Mouse (Mus musculus): Measurements from ENCODE around the gene Kmt2a. TPM values are rescaled to one million over a fixed set of nuclear protein-coding genes. Genes with fewer than 3 reads are reported as not detected.

Gene Kmt2a
- total RNA-seq, 2 experiments from 2014 or later: 25.0 to 30.3 TPM

- peak; percentile 75 to 80 for DNase-seq
- intact Hi-C loops (cut with DNase I): loop anchor here (2.0 to 5.0 kb wide), 3 partner anchors 39 to 110 kb away; partner anchors contain the start of gene Atp5l
These were observed 892 bp upstream of the Kmt2a start for GRCm38 (mm10) chr9:44881941-44882435.

GRCm38 (mm10) chr9:44880309-44881081 lies 601 bp downstream of the Kmt2a start:
- intact Hi-C loops (cut with DNase I): loop anchor here (2.0 to 5.0 kb wide), 3 partner anchors 40 to 108 kb away; partner anchors contain the start of gene Atp5l
- DNase-seq: peak in 1 of 2 experiments; percentile 28

- intact Hi-C loops (cut with DNase I): loop anchor here (2.0 to 5.0 kb wide), 3 partner anchors 41 to 107 kb away; partner anchors contain the start of gene Atp5l
These were observed 1.3 kb downstream of the Kmt2a start for GRCm38 (mm10) chr9:44879694-44880271.

GRCm38 (mm10) chr9:44878776-44879500 lies 2.2 kb downstream of the Kmt2a start:
- no peak for DNase-seq

More at GRCm38 (mm10) chr9:44879694-44880271, 1.3 kb downstream of the Kmt2a start:
- DNase-seq: peak; percentile 22 to 23

GRCm38 (mm10) chr9:44877686-44878085 lies 3.4 kb downstream of the Kmt2a start:
- intact Hi-C loops (cut with DNase I): no loop called here

More at GRCm38 (mm10) chr9:44878776-44879500, 2.2 kb downstream of the Kmt2a start:
- intact Hi-C loops (cut with DNase I): no loop called here

GRCm38 (mm10) chr9:44875476-44875875 lies 5.6 kb downstream of the Kmt2a start:
- intact Hi-C loops (cut with DNase I): no loop called here
- DNase-seq: peak; percentile 41 to 58

More at GRCm38 (mm10) chr9:44877686-44878085, 3.4 kb downstream of the Kmt2a start:
- no peak for DNase-seq

- intact Hi-C loops (cut with DNase I): no loop called here
- no peak for DNase-seq
These were observed 6.9 kb downstream of the Kmt2a start for GRCm38 (mm10) chr9:44874198-44874597.

- no peak for DNase-seq
- intact Hi-C loops (cut with DNase I): no loop called here
These were observed 7.4 kb downstream of the Kmt2a start for GRCm38 (mm10) chr9:44873665-44874064.

- DNase-seq: peak in 1 of 2 experiments; percentile 21
- intact Hi-C loops (cut with DNase I): no loop called here
These were observed 12.6 kb downstream of the Kmt2a start for GRCm38 (mm10) chr9:44868336-44869094.

- intact Hi-C loops (cut with DNase I): no loop called here
- no peak for DNase-seq
These were observed 13.4 kb downstream of the Kmt2a start for GRCm38 (mm10) chr9:44867664-44868063.

GRCm38 (mm10) chr9:44866501-44867240 lies 14.4 kb downstream of the Kmt2a start:
- no peak for DNase-seq
- intact Hi-C loops (cut with DNase I): no loop called here

GRCm38 (mm10) chr9:44861121-44861520 lies 20.0 kb downstream of the Kmt2a start:
- intact Hi-C loops (cut with DNase I): no loop called here
- DNase-seq: no peak

GRCm38 (mm10) chr9:44858657-44859056 lies 22.4 kb downstream of the Kmt2a start:
- intact Hi-C loops (cut with DNase I): no loop called here
- DNase-seq: no peak

GRCm38 (mm10) chr9:44857405-44857992 lies 23.6 kb downstream of the Kmt2a start:
- DNase-seq: no peak
- intact Hi-C loops (cut with DNase I): no loop called here

- intact Hi-C loops (cut with DNase I): no loop called here
- DNase-seq: no peak
These were observed 25.9 kb downstream of the Kmt2a start for GRCm38 (mm10) chr9:44855153-44855552.

GRCm38 (mm10) chr9:44847446-44847845 lies 33.6 kb downstream of the Kmt2a start:
- intact Hi-C loops (cut with DNase I): no loop called here
- peak; percentile 35 to 50 for DNase-seq

GRCm38 (mm10) chr9:44841241-44841640 lies 39.9 kb downstream of the Kmt2a start:
- DNase-seq: peak; percentile 33 to 57
- intact Hi-C loops (cut with DNase I): loop anchor here (5.0 kb wide), 1 partner anchor 66 kb away; no protein-coding TSS in a partner anchor

- peak; percentile 80 to 89 for DNase-seq
These were observed 44.7 kb downstream of the Kmt2a start for GRCm38 (mm10) chr9:44836439-44836838.

GRCm38 (mm10) chr9:44832356-44832755 lies 48.7 kb downstream of the Kmt2a start:
- DNase-seq: peak in 1 of 2 experiments; percentile 47
- intact Hi-C loops (cut with DNase I): no loop called here

More at GRCm38 (mm10) chr9:44836439-44836838, 44.7 kb downstream of the Kmt2a start:
- intact Hi-C loops (cut with DNase I): loop anchor here (2.0 to 5.0 kb wide), 3 partner anchors 44 to 130 kb away; partner anchors contain the start of gene Kmt2a
